Mouse (Mus musculus): Measurements from ENCODE around the gene Retsat. TPM values are rescaled to one million over a fixed set of nuclear protein-coding genes. Genes with fewer than 3 reads are reported as not detected.

Gene Retsat
- total RNA-seq (2021) = 10 to 100 TPM; 44.0 to 50.8 TPM
- long read RNA-seq, experiment 1, transcript Retsat-201 (11 exons, 3,027 nt) = major isoform, 38 of 41 reads
- long read RNA-seq, experiment 1, partial matches to known transcripts = 2 of 41 reads
- long read RNA-seq, experiment 1, other reads (novel, unspliced or antisense) = 1 of 41 reads
- long read RNA-seq, experiment 2, transcript Retsat-201 (11 exons, 3,027 nt) = major isoform, 46 of 51 reads
- long read RNA-seq, experiment 2, partial matches to known transcripts = 2 of 51 reads
- long read RNA-seq, experiment 2, other reads (novel, unspliced or antisense) = 3 of 51 reads

- peak; percentile 87 to 96 for DNase-seq (ENCODE audit: low spot score in 2 of 2)
Observed at GRCm38 (mm10) chr6:72597956-72598753, at the start of gene Retsat, which contains the start of gene Elmod3. TSS of gene Retsat (plus strand) at chr6:72598475. TSS of gene Elmod3 (minus strand) at chr6:72598413.

- DNase-seq (ENCODE audit: low spot score in 2 of 2) = no peak
Observed at GRCm38 (mm10) chr6:72549041-72549580, 49.2 kb upstream of the Retsat start.

DNA sequence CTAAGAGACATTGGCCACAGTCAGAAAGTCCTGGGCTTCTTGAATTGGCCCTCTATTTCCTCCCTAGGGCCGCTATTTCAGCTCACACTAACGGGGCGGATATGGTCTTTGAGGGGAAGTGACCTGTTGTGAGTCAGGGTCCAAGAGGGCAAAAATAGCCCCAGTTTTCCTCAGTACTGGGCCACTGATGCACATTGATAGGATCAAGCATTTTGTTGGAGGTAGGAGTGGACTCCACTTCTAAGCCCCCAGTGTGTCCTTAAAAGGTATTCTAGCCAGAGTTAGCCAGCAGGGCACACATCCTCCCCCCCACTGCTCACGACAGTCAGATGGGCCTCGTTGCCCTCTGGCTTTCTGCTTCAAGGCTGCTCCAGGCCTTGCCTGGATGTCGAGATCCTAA, 48.2 kb upstream of the Retsat start:
- no peak for DNase-seq (ENCODE audit: low spot score in 2 of 2)

DNA sequence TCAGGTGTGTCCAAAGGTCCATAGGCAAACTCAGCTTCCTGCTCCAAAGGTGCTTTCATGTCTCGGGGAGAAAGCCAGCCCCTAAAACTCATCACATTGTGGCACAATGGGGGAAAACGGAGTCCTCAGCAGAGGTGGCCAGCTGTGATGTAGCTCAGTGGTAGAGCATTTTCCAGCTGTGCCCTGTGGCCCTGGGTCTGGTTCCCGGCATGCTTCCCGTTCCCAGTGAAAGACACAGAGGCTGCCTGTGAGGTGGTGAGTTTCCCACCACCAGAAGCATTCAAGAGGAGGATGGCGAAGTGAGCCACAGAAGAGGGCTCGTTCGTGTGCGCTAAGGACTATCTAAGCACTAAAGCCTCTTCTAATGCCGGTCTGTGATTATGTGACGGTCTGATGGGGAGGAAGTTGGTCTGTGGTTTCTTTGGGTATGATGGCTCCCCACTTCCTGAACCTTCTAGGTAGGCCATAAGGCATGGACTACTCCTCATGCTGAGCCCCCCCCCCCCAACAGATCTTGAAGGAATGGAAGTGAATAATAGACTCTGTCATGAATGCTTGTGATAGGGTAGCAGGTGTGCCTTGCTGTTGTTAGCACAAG, 47.7 kb upstream of the Retsat start:
- DNase-seq (ENCODE audit: low spot score in 2 of 2) = no peak

GRCm38 (mm10) chr6:72552171-72553078, 45.9 kb upstream of the Retsat start:
- peak in 1 of 2 experiments; percentile 35 for DNase-seq (ENCODE audit: low spot score in 2 of 2)

- no peak for DNase-seq (ENCODE audit: low spot score in 2 of 2)
Observed at GRCm38 (mm10) chr6:72553079-72553412, 45.2 kb upstream of the Retsat start.

DNA sequence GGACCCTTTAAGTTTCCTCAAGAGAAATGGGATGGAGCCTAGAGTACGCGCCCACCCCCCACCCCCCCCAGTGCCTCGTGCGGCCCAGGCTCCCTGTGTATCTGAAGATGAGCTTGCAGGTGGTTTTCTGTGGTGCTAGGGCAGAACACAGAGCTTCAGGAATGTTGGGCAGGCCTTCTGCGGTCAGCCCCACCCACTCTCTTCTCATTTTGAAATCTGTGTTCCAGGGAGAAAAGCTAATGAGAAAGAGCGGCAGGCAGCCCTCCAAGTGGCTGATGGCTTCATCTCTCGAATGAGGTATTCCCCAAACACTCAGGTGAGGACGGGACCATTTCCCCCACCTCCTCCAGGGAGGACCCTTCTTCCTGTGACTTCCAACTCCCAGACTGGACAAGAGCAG, 37.5 kb upstream of the Retsat start:
- DNase-seq (ENCODE audit: low spot score in 2 of 2) = no peak

GRCm38 (mm10) chr6:72562486-72562885, 35.8 kb upstream of the Retsat start:
- no peak for DNase-seq (ENCODE audit: low spot score in 2 of 2)

DNA sequence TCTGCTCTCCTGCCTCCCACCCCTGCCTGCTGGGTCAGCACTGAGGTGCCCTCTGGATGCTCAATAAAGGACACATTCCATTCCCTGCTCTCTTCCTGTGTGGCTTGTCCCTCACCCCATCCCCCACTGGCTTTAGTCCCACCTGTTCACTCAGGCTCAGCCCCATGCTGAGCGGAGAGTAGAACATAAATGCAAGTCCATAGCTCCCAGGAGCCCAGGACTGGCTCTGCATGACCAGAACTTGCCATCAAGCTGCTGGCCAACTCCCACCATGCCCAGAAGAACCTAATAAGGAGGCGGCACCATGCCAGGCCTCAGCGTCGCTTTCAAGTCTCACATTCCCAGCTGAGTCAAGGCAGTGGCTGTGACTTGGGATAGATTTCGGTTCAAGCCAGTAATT, 35.4 kb upstream of the Retsat start:
- DNase-seq (ENCODE audit: low spot score in 2 of 2) = no peak

- no peak for DNase-seq (ENCODE audit: low spot score in 2 of 2)
Observed at GRCm38 (mm10) chr6:72565506-72565905, 32.8 kb upstream of the Retsat start.

DNA sequence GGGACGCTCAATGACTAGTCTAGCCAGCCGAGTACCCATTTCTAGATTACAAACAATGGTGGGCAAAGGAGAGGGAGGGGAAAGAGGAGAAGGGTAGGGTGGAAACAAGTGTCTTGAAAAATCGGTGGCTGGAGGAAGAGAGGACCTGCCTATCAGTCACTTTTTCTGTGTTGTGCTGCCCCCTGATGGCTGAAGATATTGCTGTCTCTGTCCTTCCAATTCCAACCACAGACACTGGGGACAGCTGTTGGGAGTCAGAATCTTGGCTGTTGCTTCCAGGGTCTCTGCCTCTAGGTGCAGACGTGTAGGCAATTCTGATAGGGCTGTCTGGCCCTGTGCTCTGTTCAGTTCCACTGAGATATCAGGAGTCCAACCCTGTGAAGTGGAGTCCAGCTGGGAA, 32.2 kb upstream of the Retsat start:
- DNase-seq (ENCODE audit: low spot score in 2 of 2) = peak; percentile 90 to 94

GRCm38 (mm10) chr6:72567508-72567907, 30.8 kb upstream of the Retsat start:
- DNase-seq (ENCODE audit: low spot score in 2 of 2) = no peak

- DNase-seq (ENCODE audit: low spot score in 2 of 2) = no peak
Observed at GRCm38 (mm10) chr6:72568736-72569135, 29.5 kb upstream of the Retsat start.

GRCm38 (mm10) chr6:72570644-72571397, 27.5 kb upstream of the Retsat start:
- DNase-seq (ENCODE audit: low spot score in 2 of 2) = peak in 1 of 2 experiments; percentile 74

GRCm38 (mm10) chr6:72571826-72572225, 26.4 kb upstream of the Retsat start:
- no peak for DNase-seq (ENCODE audit: low spot score in 2 of 2)

- no peak for DNase-seq (ENCODE audit: low spot score in 2 of 2)
Observed at GRCm38 (mm10) chr6:72576041-72576440, 22.2 kb upstream of the Retsat start.

DNA sequence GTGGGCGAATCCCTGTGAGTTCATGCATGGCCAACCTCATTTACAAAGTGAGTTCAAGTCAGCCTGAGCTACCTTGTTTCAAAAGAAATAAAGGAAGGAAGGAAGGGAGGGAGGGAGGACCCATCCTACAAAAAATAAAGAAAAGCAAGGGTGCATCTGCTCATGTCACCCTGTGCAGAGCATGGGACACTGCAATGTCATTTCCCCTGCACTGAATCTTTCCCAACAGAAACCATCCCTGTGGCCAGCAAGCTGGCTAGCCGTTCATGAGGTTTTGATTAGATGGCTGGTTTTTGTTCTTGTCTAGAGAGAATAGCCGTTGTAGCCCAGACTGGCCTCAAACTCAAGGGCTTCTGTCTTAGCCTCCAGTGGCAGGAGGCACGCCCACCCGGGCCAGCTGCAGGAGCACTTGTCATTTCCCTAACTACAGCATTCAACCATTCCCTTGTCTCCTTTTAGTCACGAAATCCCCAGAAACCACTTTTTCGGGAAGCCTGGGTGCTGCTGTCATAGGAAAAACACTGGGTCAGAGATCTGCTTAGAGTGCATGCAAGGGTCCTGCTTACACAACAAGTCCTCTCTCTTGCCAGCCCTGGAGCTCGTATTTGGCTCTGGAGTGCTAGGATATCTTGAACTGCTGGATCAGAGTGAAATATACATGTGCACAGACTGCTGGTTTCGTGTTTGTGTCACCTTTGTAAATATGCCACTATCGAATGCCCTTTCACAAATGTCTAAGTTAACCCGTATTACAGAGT, 16.5 kb upstream of the Retsat start:
- no peak for DNase-seq (ENCODE audit: low spot score in 2 of 2)

DNA sequence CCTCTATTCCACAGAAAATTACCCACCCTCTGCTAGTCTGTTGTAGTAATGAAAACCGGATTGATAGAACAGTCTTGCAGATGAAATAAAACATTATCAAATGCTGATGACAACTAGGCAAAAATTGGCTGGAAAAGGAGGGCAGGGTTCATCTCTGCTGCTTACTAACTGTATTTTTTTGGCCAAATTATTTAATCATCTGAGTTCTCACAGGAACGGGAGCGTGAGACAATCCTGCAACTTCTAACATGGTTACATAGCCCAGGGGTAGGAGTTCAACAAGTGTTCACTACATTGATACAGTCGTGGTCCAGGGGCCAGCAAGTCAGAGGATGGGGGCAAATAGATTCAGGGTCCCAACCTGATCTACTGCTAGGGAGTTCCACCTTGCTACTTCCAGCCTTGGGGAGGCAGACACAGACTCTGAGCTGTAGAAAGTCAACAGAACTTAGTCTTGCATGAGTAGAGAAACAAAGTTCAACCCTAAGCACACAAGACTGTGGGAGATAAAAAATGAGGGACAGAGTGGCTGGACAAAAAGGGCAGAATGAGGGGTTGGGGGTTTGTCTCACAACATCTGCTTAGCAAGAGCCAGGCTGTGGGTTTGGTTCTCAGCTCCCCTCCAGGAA, 14.9 kb upstream of the Retsat start:
- no peak for DNase-seq (ENCODE audit: low spot score in 2 of 2)

GRCm38 (mm10) chr6:72584154-72584553, 14.1 kb upstream of the Retsat start:
- no peak for DNase-seq (ENCODE audit: low spot score in 2 of 2)
